Mouse (Mus musculus) lung, postnatal 0 days (tissue): Measurements from ENCODE around the gene Gnpat. TPM values are rescaled to one million over a fixed set of nuclear protein-coding genes. Genes with fewer than 3 reads are reported as not detected.

Experiments
- ATAC-seq: fragments of 200-750 bp; cut with Nextera tagmentation; 2 replicates; pipeline ENCODE4 v1.8.0; 2017; ENCODE audit warnings: moderate library complexity
- DNase-seq: peaks from one replicate; pipeline ENCODE4 v3.0.0-alpha.2; 2016; ENCODE audit warnings: low spot score
- H3K27ac ChIP-seq: fragments of 300-500 bp; sonication (generic); 2 replicates; pipeline ENCODE4 v1.5.1; 2014; ENCODE audit warnings: antibody characterized with exemption, mild to moderate bottlenecking, low read length, mixed read lengths
- H3K27me3 ChIP-seq: fragments of 300-500 bp; sonication (generic); replicated peaks from 2 replicates; pipeline ENCODE4 v1.6.1; 2014; ENCODE audit warnings: low read length, mixed read lengths; ENCODE audit not compliant: insufficient read depth
- H3K36me3 ChIP-seq: fragments of 300-500 bp; sonication (generic); 2 replicates; pipeline ENCODE4 v1.6.1; 2014; ENCODE audit warnings: low read length, mixed read lengths; ENCODE audit not compliant: insufficient read depth
- H3K4me1 ChIP-seq: fragments of 300-500 bp; sonication (generic); 2 replicates; pipeline ENCODE4 v1.6.1; 2014; ENCODE audit warnings: antibody characterized with exemption, low read depth, low read length, mixed read lengths; ENCODE audit not compliant: insufficient read depth
- H3K4me2 ChIP-seq: fragments of 300-500 bp; sonication (generic); replicated peaks from 2 replicates; pipeline ENCODE4 v1.6.1; 2014; ENCODE audit warnings: low read depth, mild to moderate bottlenecking, low read length, moderate library complexity, mixed read lengths
- H3K4me3 ChIP-seq: fragments of 300-500 bp; sonication (generic); 2 replicates; pipeline ENCODE4 v1.5.1; 2014; ENCODE audit warnings: low read depth, low read length
- H3K9ac ChIP-seq: fragments of 300-500 bp; sonication (generic); replicated peaks from 2 replicates; pipeline ENCODE4 v1.6.1; 2014; ENCODE audit warnings: low read depth, mild to moderate bottlenecking
- H3K9me3 ChIP-seq: fragments of 300-500 bp; sonication (generic); 2 replicates; pipeline ENCODE4 v1.6.1; 2016; ENCODE audit warnings: low read length, mixed read lengths
- CTCF ChIP-seq: IDR thresholded peaks from 2 replicates; pipeline ENCODE4 v1.5.1; 2016; ENCODE audit warnings: antibody characterized with exemption, mild to moderate bottlenecking
- EP300 ChIP-seq: IDR thresholded peaks from 2 replicates; pipeline ENCODE4 v1.6.1; 2016; ENCODE audit warnings: antibody characterized with exemption, mild to moderate bottlenecking, control low read depth
- WGBS: fragments of 180-500 bp; shearing (Covaris S2); extraction: QIAGEN DNeasy Blood & Tissue Kit; methylation state at CpG from one replicate; pipeline ENCODE4 v1.1.7; 2014; 5-methylcytosine and 5-hydroxymethylcytosine counted together
- polyA plus RNA-seq: library from polyadenylated mRNA; unstranded; fragments of >200 nt; fragmentation: Nextera tagmentation; extraction: Ambion mirVana; gene quantifications from 2 replicates; pipeline ENCODE4 v1.2.1, GENCODE M21; 2015

Gnpat gene
- polyA plus RNA-seq, 1 experiment from 2014 or later = 71.5 TPM

DNA sequence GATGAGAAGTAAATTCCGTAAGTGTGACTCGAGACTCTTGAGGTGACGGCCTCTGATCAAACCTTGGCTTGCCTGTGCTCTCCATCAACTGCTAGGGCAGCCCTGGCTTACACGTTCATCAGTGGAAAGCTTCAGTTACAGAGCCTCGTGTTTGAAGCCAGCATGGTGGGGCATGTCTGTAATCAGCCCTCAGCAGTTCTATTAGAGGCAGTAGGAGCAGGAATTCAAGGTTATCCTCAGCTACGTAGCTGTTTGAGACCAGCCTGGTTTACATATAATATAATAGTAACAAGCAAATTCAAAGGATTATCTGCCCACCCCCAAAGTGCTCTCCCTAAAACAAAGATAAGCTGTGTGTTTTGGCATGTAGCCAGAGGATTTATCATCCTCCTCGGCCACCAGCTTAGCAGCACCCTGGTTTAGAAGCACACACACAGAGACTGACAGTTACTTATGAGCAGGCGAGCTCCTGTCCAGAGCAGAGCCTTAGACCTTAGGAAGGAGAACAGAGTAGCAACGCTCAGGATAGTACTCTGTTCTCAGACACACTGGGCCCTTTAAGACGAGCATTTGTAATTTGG, 16.2 kb downstream of the Gnpat start:
- peaks cover 58% of the 10 kb centered on the region for H3K36me3 ChIP-seq
- WGBS = 62% methylated on average over 10 of the region's 10 CpGs
- H3K4me2 ChIP-seq = no peak overlapping the region
- no peaks in the 10 kb centered on the region for H3K9me3 ChIP-seq
- no peaks in the 10 kb centered on the region for H3K27me3 ChIP-seq
- TF ChIP-seq CTCF (no peak), EP300 (no peak)
- no peaks in the 10 kb centered on the region for H3K4me1 ChIP-seq
- ATAC-seq = no peak
- H3K4me3 ChIP-seq = no peak overlapping the region
- H3K9ac ChIP-seq = no peak overlapping the region
- DNase-seq = no peak
- no peak overlapping the region for H3K27ac ChIP-seq

- Histone ChIP-seq H3K4me3 (no peak overlapping the region), H3K4me2 (no peak overlapping the region), H3K27me3 (no peaks in the 10 kb centered on the region), H3K9me3 (no peaks in the 10 kb centered on the region), H3K4me1 (no peaks in the 10 kb centered on the region), H3K9ac (no peak overlapping the region), H3K36me3 (peaks cover 53% of the 10 kb centered on the region), H3K27ac (no peak overlapping the region)
- TF ChIP-seq CTCF (peak; percentile 40), EP300 (no peak)
- DNase-seq (no peak), ATAC-seq (no peak)
- WGBS = 93% methylated on average over 4 of the region's 5 CpGs
These were observed 25.6 kb downstream of the Gnpat start for GRCm38 (mm10) chr8:124888385-124888784.

DNA sequence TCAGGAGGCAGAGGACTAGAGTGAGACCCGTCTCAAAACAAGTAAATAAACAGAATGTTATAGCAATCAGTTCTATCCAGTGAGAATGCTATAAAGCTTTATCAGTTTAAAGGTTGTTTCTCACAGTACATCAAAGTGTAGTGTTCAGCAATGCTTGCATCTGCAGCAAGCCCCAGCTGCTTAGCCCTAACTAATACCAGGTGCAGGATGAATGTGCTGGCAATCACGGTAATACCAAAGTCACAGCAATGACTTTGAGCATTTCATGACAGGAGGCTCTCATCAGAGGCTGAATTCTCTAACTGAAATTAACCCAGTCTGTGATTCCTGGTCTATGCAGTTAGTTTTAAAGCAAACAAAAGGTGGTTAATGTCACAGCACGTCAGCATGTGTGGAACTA, 29.8 kb downstream of the Gnpat start:
- WGBS = 59% methylated on average over 3 of the region's 3 CpGs
- Histone ChIP-seq H3K4me2 (no peak overlapping the region), H3K9me3 (no peaks in the 10 kb centered on the region), H3K4me1 (peaks cover 5% of the 10 kb centered on the region; the same call in 1 of the 2 replicates), H3K36me3 (peaks cover 20% of the 10 kb centered on the region), H3K9ac (no peak overlapping the region), H3K27me3 (no peaks in the 10 kb centered on the region), H3K27ac (no peak overlapping the region), H3K4me3 (no peak overlapping the region)
- TF ChIP-seq CTCF (no peak), EP300 (no peak)
- ATAC-seq = no peak
- no peak for DNase-seq

DNA sequence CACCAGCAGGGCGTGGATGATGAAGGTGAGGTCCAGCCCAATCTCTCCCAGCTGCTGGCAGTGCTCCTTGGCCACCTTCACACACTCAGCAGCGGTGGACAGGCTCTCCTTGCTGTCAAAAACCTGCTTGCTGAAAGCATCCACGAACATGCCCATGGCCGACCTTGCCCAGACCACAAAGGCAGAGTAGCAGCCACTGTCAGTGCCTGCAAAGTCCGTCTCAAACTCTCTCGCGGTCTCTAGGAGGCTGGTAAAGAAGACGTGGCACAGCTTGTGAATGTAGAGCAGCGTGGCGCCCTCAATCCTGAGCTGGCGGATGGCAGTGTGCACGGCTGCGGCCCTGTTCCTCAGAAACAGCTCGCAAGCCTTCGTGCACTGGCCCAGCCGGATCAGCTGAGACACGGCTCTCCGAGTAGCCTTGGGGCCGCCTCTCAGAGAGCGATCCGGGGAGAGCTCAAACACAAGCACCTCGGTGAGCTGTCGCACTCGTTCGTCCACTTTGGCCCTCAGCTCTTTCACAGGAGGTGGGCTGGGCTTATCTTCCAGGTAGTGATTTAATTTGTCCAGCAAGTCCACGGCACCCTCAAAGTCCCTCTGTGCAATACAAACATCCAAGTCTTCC, 33.3 kb downstream of the Gnpat start:
- H3K4me3 ChIP-seq = peak overlapping the region; percentile 86
- peak overlapping the region; percentile 52 for H3K27ac ChIP-seq
- peaks cover 11% of the 10 kb centered on the region; the same call in 1 of the 2 replicates for H3K36me3 ChIP-seq
- H3K9me3 ChIP-seq = no peaks in the 10 kb centered on the region
- peak overlapping the region; percentile 99 for H3K4me2 ChIP-seq
- 46% methylated on average over 24 of the region's 26 CpGs for WGBS
- H3K27me3 ChIP-seq = no peaks in the 10 kb centered on the region
- H3K4me1 ChIP-seq = peaks cover 5% of the 10 kb centered on the region; the same call in 1 of the 2 replicates
- TF ChIP-seq EP300 = 0 out of 2 replicates have a peak, but pooled peaks have one; percentile 30
- TF ChIP-seq CTCF = peak; percentile 13; the same call in 1 of the 2 replicates
- H3K9ac ChIP-seq = peak overlapping the region; percentile 19
- ATAC-seq (peak; percentile 72), DNase-seq (no peak)

GRCm38 (mm10) chr8:124896632-124897385, 34.0 kb downstream of the Gnpat start:
- peak; percentile 92 for DNase-seq
- under 1% methylated on average over 54 of the region's 60 CpGs for WGBS
- peak overlapping the region; percentile 99 for H3K4me2 ChIP-seq
- no peaks in the 10 kb centered on the region for H3K27me3 ChIP-seq
- TF ChIP-seq EP300 (no peak; the same call in 1 of the 2 replicates), CTCF (peak; percentile 85)
- H3K4me1 ChIP-seq = peaks cover 5% of the 10 kb centered on the region; the same call in 1 of the 2 replicates
- peaks cover 15% of the 10 kb centered on the region; the same call in 1 of the 2 replicates for H3K36me3 ChIP-seq
- H3K9ac ChIP-seq = peak overlapping the region; percentile 64
- H3K9me3 ChIP-seq = no peaks in the 10 kb centered on the region
- peak; percentile 80 for ATAC-seq
- H3K4me3 ChIP-seq = peak overlapping the region; percentile 86
- peak overlapping the region; percentile 88 for H3K27ac ChIP-seq
